Mouse (Mus musculus) B cell, adult (primary cell): Measurements from ENCODE around the gene Tmem176a. TPM values are rescaled to one million over a fixed set of nuclear protein-coding genes. Genes with fewer than 3 reads are reported as not detected.

Experiments
- total RNA-seq: library from RNA; stranded (reverse); gene quantifications from 4 replicates; pipeline ENCODE4 v1.2.4, GENCODE M21; 2023; ENCODE audit not compliant: inconsistent age

Gene Tmem176a
- total RNA-seq, result 0.61 to 2.8 TPM (median 1.3 TPM) in 4 replicates

GRCm38 (mm10) chr6:48840371-48840969 lies at the start of gene Tmem176a:
Tmem176a (plus strand) TSS chr6:48840919.

GRCm38 (mm10) chr6:48840973-48841625 lies 380 bp downstream of the Tmem176a start, which contains the start of gene Tmem176b:
Tmem176b (minus strand) TSS chr6:48841496.

GRCm38 (mm10) chr6:48872596-48872995 lies 31.9 kb downstream of the Tmem176a start, which contains the start of gene Aoc1:
Aoc1 (plus strand) TSS chr6:48872896.

Other genes starting within 250 kb of the Tmem176a start
- 5.2 to 8.2 TPM (median 6.7 TPM) in 4 replicates for gene Repin1, start 247.0 kb upstream of the Tmem176a start, total RNA-seq
- not detected in 4 replicates for gene Gm44965, start 247.0 kb upstream of the Tmem176a start, total RNA-seq
- gene Zfp775, start 238.9 kb upstream of the Tmem176a start, total RNA-seq, result 2.8 to 5.2 TPM (median 4.7 TPM) in 4 replicates
- gene AI854703, start 214.2 kb upstream of the Tmem176a start, total RNA-seq, result 0.38 to 0.63 TPM in 2 of 4 replicates, not detected in the others
- 120 to 133 TPM (median 129 TPM) in 4 replicates for gene Gimap8, start 193.7 kb upstream of the Tmem176a start, total RNA-seq
- gene Gimap9, start 164.8 kb upstream of the Tmem176a start, total RNA-seq, result 45.6 to 56.3 TPM (median 52.6 TPM) in 4 replicates
- 121 to 147 TPM (median 131 TPM) in 4 replicates for gene Gimap4, start 156.4 kb upstream of the Tmem176a start, total RNA-seq
- 1,137 to 1,196 TPM (median 1,166 TPM) in 4 replicates for gene Gimap6, start 132.7 kb upstream of the Tmem176a start, total RNA-seq
- 29.2 to 49.2 TPM (median 39.8 TPM) in 4 replicates for gene Gm28053, start 122.3 kb upstream of the Tmem176a start, total RNA-seq
- gene Gimap7, start 122.3 kb upstream of the Tmem176a start, total RNA-seq, result 87.3 to 98.8 TPM (median 97.6 TPM) in 4 replicates
- gene Gimap1, start 101.9 kb upstream of the Tmem176a start, total RNA-seq, result 126 to 141 TPM (median 129 TPM) in 4 replicates
- 106 to 120 TPM (median 116 TPM) in 4 replicates for gene Gimap5, start 94.7 kb upstream of the Tmem176a start, total RNA-seq
- gene Gimap3, start 70.1 kb upstream of the Tmem176a start, total RNA-seq, result 168 to 194 TPM (median 174 TPM) in 4 replicates
- gene Tmem176b, start 577 bp downstream of the Tmem176a start, total RNA-seq, result 0.58 to 4.3 TPM (median 2.2 TPM) in 4 replicates
- gene Aoc1, start 32.0 kb downstream of the Tmem176a start, total RNA-seq, result not detected in 4 replicates
- not detected in 4 replicates for gene 1600015I10Rik, start 89.0 kb downstream of the Tmem176a start, total RNA-seq
- gene Doxl2, start 134.0 kb downstream of the Tmem176a start, total RNA-seq, result not detected in 4 replicates
- gene Svs1, start 145.9 kb downstream of the Tmem176a start, total RNA-seq, result not detected in 4 replicates
- gene Gpnmb, start 195.6 kb downstream of the Tmem176a start, total RNA-seq, result not detected in 4 replicates
- 39.9 to 52.0 TPM (median 48.0 TPM) in 4 replicates for gene Malsu1, start 232.9 kb downstream of the Tmem176a start, total RNA-seq